Mouse (Mus musculus) bone marrow, adult 2 months (tissue): ENCODE measurements around the gene Ptpre. TPM values are rescaled to one million over a fixed set of nuclear protein-coding genes. Genes with fewer than 3 reads are reported as not detected.

ENCODE experiments used
- H3K27ac ChIP-seq: fragments of 200-500 bp; 2 replicates; pipeline ENCODE4 v1.5.1; 2012; ENCODE audit warnings: low read depth, mild to moderate bottlenecking, control low read depth, inconsistent platforms, low read length; ENCODE audit not compliant: control insufficient read depth, poor library complexity, insufficient read depth
- H3K4me1 ChIP-seq: fragments of 200-500 bp; 2 replicates; pipeline ENCODE4 v1.6.1; 2011; ENCODE audit warnings: low read length; ENCODE audit not compliant: control insufficient read depth, insufficient read depth
- H3K4me3 ChIP-seq: fragments of 200-500 bp; replicated peaks from 2 replicates; pipeline ENCODE3; 2011; ENCODE audit warnings: mild to moderate bottlenecking, low read depth, low read length, control low read depth; ENCODE audit not compliant: control insufficient read depth
- CTCF ChIP-seq: fragments of 200-500 bp; IDR thresholded peaks from 2 replicates; pipeline ENCODE4 v1.5.1; 2011; ENCODE audit warnings: low read length, control low read depth; ENCODE audit not compliant: control insufficient read depth, insufficient read depth
- POLR2A ChIP-seq: fragments of 200-500 bp; IDR thresholded peaks from 2 replicates; pipeline ENCODE4 v1.6.1; 2011; ENCODE audit warnings: low read depth, mild to moderate bottlenecking, control low read depth, low read length, borderline replicate concordance; ENCODE audit not compliant: control insufficient read depth
- WGBS: fragments of 180-500 bp; shearing (Covaris S2); methylation state at CpG from one replicate; pipeline ENCODE4 v1.1.7; 2018; 5-methylcytosine and 5-hydroxymethylcytosine counted together
- polyA plus RNA-seq: library from polyadenylated mRNA; stranded (reverse); fragments of >200 nt; gene quantifications from 2 replicates; pipeline ENCODE4 v1.2.4, GENCODE M21; 2011; ENCODE audit warnings: low replicate concordance; ENCODE audit not compliant: missing spikeins, insufficient read depth, insufficient read length

Ptpre gene
- polyA plus RNA-seq, 1 experiment: 27.7 TPM

- Histone ChIP-seq H3K4me1 (no peaks in the 10 kb centered on the region), H3K27ac (no peak overlapping the region), H3K4me3 (no peak overlapping the region)
- 76% methylated on average over 3 of the region's 3 CpGs for WGBS
- TF ChIP-seq POLR2A (no peak), CTCF (no peak)
Measured at GRCm38 (mm10) chr7:135509272-135509671, 28.0 kb upstream of the Ptpre start.

DNA sequence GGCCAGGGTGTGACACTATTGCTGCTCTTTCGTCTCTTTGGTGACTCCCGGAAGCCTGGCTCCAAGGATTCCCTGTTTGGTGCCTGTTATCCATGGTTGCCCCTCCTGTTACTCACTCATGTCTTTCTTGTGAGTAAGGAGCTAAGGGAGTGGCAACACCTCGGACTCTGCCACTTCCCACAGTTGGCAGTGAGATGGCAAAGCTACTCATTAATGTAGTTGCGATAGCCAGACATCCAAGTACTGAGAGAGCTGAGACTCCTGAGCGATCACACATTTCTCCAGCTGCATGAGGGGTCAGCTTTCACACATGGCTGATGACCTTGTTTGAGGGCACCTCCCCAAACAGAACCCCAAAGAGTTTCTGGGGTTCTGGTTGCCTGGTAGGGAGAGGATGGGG lies 26.9 kb upstream of the Ptpre start:
- no peak overlapping the region for H3K4me3 ChIP-seq
- WGBS: 78% methylated on average over 5 of the region's 5 CpGs
- no peak overlapping the region for H3K27ac ChIP-seq
- TF ChIP-seq POLR2A (no peak), CTCF (no peak)
- H3K4me1 ChIP-seq: no peaks in the 10 kb centered on the region

DNA sequence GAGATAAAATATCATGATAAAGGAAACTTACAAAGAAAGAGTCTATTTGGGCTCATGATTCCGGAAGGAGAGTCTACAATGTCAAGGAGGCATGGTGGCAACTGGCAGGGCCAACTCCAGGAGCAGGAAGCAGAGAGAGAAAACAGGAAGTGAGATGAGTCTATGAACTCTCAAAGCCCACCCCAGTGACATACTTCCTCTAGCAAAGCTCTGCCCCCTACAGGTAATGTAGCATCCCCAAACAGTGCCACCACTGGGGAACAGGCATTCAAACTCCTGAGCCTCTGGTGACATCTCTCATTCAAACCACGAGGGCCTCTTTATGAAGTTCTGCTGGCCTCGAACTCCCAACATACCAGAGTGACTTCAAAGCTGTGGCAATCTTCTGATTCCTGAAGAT lies 25.6 kb upstream of the Ptpre start:
- Histone ChIP-seq H3K4me3 (no peak overlapping the region), H3K4me1 (no peaks in the 10 kb centered on the region), H3K27ac (no peak overlapping the region)
- WGBS: 79% methylated on average over 3 of the region's 3 CpGs
- TF ChIP-seq CTCF (no peak), POLR2A (no peak)

DNA sequence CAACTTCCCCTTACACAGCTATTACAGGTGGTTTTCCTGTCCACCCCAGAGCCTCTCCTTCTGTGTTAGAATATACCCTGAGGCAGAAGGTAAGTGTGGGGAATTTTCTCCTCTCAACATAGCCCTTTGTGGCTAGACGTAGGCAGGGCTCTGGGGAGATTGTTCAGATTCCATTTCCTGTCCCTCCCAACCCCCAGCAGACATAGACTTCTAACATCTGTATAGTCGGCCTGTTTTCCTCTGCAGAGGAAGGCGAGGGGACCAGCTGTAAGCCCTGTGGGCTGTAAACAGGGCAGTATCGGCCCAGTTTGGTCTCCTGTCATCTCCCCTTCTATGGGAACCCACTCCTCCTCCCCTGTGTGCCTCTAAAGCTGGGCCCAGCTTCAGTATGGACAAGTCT lies 20.1 kb upstream of the Ptpre start:
- WGBS: 14% methylated on average over 4 of the region's 4 CpGs
- Histone ChIP-seq H3K27ac (no peak overlapping the region), H3K4me1 (peaks cover 4% of the 10 kb centered on the region), H3K4me3 (no peak overlapping the region)
- no peak for TF ChIP-seq CTCF
- no peak for TF ChIP-seq POLR2A

- TF ChIP-seq POLR2A (no peak), CTCF (no peak)
- 7% methylated on average over 5 of the region's 5 CpGs for WGBS
- peaks cover 5% of the 10 kb centered on the region for H3K4me1 ChIP-seq
- no peak overlapping the region for H3K27ac ChIP-seq
- H3K4me3 ChIP-seq: no peak overlapping the region
Measured at GRCm38 (mm10) chr7:135520241-135520640, 17.0 kb upstream of the Ptpre start.

DNA sequence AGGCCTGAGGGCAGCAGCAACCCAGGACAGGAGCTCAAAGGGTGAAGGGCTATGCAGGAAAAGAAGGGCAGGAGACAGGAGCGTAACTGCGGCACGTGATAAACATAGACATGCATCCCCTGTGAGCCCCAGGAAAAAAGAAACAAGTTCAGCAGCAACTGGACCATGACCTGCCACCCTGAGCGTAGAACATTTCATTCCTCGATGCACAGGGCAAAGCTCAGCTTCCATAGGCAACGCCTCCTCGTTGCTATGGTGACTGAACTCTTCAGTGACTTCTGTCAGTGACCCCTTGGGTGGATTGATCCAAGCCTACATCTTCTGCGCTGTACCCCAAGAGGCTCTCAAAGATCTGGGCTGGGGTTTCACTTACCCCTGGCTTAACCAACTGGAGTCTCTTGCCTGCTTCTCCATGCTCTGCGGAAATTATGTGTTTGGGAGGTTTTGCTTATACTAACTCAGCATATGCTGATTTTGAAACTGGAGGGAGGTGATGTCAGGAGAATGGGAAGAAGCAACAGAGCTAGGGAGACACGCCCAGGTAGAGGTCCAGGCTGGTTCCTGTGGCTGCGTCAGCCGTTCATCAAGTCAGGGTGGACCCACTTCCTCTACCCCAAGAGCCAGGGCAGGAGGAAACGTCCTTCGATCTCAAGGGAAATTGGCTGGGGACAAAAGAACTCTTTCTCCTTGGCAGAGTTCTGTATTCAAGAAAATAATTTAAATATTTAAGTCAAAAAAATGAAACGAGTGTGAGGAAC lies 15.3 kb upstream of the Ptpre start:
- 44% methylated on average over 15 of the region's 15 CpGs for WGBS
- TF ChIP-seq POLR2A: no peak
- TF ChIP-seq CTCF: no peak
- Histone ChIP-seq H3K4me1 (peaks cover 5% of the 10 kb centered on the region), H3K27ac (no peak overlapping the region), H3K4me3 (no peak overlapping the region)

DNA sequence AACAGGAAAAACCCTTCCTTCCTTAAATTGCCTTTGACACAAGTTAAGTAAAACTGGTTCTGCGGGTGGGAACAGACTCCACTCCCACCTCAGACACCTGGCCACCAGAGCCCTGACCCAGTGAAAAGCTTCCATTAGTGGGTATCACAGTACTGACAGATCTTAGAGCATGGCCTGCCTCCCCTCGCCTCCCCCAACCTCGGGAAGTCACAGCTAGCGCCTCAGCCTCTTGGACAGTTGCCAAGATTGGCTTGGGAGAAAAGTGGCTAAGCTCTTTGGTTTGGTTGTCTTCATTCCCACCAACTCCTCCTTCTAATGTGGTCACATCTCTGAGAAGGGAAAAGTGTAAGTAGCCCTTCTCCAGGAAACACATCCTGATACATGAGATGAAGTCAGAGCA lies 13.3 kb upstream of the Ptpre start:
- no peak overlapping the region for H3K4me3 ChIP-seq
- H3K27ac ChIP-seq: no peak overlapping the region
- WGBS: 11% methylated on average over 4 of the region's 4 CpGs
- TF ChIP-seq CTCF (no peak), POLR2A (no peak)
- peaks cover 5% of the 10 kb centered on the region for H3K4me1 ChIP-seq

DNA sequence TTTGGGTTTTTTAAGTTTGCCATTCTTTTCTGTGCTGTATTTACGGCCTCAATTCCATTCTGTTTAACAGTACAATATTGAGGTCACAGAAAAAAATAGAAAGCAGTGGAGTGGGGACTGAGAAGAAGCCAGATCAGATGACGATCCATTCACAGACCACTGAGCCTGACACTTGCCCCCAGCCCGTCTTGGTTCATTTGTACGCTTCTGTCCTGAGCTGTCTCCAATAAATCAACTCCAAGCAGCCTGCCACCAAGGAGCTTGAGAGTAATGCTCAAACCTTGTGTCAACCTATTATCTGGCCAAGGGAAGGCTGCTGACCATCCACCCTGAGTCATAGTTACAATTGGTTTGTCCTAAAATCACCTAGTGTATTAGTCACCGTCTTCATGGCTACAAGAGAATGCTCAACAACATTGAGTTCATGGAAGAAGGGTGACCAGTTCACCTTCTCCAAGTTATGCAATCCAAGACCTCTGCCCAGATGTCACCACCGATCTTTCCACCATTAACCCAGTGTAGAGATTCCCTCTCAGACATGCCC lies 12.8 kb upstream of the Ptpre start:
- 78% methylated on average over 6 of the region's 6 CpGs for WGBS

More for the DNA sequence above, 12.8 kb upstream of the Ptpre start:
- H3K4me3 ChIP-seq: no peak overlapping the region
- peaks cover 5% of the 10 kb centered on the region for H3K4me1 ChIP-seq
- no peak overlapping the region for H3K27ac ChIP-seq
- no peak for TF ChIP-seq CTCF
- no peak for TF ChIP-seq POLR2A
